Mouse (Mus musculus) heart, adult 8-10 months (tissue): ENCODE results near the gene H2-Q1. TPM values are rescaled to one million over a fixed set of nuclear protein-coding genes. Genes with fewer than 3 reads are reported as not detected.
"Not testable (repeated sequence)": the region's sequence is repeated elsewhere in the genome, so short reads cannot be mapped to it uniquely, and the experiment has no call there.

Source experiments
- DNase-seq: peaks from one replicate; pipeline ENCODE4 v3.0.0; 2022; ENCODE audit warnings: low spot score
- total RNA-seq, 4 experiments: library from RNA; stranded (reverse); gene quantifications; 2 replicates each; pipeline ENCODE4 v1.2.4; 2022

H2-Q1 gene
- total RNA-seq: 1 to 10 TPM in 3 of 4 experiments, under 1 TPM in 1; 0.53 to 1.5 (median 1.4) TPM

DNA sequence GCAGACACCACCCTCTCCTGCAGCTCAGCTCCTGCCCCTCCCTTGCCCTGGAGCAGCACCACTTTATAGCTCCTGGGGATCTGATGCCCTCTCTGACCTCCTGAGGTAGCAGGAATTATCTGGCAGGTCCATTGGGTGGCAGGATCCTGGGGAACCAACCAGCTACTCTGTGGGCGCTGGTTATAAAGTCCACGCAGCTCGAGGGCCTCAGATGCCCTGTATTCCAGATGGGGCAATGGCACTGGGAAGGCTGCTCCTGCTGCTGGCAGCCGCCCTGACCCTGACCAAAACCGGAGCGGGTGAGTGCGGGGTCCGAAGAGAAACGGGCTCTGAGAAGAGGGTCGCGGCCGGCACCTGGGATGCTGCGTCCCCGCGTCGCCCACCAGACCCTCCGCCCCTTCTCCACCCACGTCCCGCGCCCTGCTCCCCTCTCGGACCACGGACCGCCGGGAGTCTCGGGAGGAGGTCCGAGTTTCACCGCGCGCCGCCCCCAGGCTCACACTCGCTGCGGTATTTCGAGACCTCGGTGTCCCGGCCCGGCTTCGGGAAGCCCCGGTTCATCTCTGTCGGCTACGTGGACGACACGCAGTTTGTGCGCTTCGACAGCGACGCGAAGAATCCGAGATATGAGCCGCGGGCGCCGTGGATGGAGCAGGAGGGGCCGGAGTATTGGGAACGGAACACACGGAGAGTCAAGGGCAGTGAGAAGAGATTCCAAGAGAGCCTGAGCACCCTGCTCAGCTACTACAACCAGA lies at the start of gene H2-Q1:
Gene H2-Q1 (plus strand): TSS at position 79 of the 755 bp plus-strand sequence.
- no peak for DNase-seq

DNA sequence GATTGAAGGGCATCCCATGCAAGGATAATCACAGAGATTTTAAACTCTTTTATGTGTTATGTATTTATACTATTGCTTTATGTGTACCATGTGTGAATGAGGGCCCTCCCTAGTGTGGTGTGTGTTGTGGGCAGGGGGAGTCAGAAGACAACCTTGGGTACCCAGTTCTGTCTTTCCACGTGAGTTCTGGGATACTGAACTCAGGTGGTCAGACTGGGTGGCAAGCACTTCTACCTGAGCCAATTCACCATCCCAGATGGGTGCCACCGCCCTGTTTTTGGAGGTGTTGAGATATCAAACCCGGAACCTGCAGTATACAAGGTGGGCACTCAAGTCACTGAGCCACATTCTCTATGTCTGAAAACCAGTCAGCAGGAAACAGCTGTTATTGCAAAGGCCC lies 48.0 kb upstream of the H2-Q1 start:
- DNase-seq: no peak

DNA sequence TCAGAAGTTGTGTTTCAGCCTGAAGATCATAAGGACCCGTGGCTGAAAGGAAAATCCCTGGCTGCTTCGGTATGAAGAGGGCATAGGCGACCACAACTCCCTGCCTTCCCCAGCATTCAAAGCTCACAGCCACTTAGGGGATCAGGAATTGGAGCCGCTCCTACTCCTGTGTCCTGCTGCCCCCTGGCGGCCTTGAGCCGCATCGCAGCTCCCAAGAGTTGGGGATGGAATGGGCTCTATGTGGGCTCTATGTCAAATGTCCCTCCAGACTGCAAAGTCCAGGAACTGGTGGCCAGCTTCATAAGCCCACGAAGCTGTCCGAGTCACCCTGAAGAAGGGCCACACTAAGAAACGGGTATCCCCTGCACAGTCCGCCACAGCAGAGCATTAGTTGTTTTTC lies 45.4 kb upstream of the H2-Q1 start:
- peak; percentile 89 for DNase-seq

DNA sequence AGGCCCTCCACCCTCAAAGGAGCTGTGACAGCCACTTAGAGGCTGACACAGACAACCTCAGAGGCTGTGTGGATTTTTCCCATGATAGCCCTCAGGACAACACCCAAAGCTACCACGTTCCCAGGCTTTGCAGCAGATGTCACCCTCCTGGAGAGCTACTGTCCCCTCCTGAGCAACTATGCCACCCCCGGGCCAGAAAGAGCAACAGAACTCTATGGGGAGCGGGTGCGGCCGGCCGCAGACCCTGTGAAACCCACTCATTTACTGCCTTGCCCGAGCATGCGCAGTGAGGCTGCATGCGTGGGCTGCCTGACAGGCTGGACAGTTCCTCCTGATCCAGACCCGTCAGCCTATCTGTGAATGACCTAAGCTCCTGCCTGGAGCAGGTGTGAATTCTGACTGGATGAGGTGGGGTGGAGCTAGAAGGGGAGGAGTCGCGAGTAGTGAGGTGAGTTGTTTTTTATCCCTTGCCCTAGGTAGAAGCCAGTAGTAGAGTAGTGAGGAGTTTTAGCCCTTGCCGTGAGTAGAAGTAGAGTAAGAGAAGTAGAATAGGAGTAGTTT lies 43.8 kb upstream of the H2-Q1 start:
- no peak for DNase-seq

DNA sequence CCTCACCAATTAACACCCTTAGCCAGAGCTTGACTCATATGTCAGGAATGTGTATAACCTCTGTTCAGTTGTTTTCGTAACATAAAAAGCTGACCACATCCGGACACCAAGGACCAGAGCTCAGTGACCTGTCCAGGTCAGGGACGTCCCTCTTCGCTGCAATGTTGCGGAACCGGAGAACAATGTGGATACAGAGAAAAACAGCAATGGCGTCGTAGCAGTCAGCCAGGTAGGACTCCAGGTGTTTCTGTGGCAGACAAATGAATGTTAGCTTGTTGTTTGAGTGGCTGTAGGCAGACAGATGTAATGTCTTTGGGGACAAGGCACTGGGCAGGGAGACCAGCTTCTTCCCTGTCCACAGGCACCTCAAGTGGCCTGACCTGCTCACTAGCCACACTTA lies 42.2 kb upstream of the H2-Q1 start:
- DNase-seq: no peak

DNA sequence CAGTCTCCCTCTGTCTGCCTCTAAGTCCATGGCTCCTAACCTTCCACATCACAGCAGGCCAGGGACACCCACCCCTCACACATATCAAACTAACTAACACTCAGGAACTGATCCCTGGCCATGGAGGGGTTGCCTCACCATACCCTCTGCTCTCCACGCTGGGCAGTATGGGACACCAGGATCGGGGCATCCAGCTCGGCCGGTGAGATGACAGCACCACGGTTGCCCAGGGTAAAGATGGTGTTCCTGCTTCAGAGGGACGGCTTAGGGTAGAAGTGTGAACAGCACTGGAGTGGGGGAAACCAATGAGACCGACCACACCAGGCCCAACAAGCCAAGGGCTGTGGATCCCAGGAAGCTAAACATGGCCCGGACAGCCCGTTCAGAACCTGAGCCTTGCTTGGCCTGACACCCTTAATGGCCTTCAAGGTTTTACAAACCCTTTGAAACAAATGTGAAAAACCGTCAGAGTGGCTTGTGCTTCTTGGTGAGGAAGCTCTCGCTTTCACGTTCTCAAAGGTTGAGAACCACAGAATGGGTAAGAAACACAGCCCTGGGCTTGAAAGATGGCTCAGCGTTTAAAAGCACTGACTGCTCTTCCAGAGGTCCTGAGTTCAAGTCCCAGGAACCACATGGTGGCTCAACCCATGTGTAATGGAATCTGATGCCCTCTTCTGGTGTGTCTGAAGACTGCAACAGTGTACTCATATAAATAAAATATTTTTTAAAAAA lies 41.1 kb upstream of the H2-Q1 start:
- no peak for DNase-seq

DNA sequence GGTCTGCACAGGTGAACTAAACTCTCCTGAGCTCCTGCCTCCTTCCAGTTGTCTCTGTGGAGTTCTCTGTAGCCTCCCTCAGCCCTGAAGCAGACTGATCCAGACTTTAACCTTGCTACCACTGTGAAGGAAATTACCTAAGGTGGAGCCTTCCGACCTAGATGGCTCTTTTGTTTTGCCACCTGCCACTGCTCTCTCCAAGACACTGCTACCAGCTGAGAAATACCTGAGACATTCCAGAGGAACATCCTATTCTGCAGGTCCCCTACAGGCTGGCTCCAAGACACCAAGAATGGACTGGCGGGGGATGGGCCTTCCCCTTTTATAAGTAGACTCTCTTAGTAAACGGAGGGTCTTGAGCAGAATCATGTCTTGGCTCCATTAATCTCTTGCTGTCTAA lies 39.9 kb upstream of the H2-Q1 start:
- DNase-seq: no peak

DNA sequence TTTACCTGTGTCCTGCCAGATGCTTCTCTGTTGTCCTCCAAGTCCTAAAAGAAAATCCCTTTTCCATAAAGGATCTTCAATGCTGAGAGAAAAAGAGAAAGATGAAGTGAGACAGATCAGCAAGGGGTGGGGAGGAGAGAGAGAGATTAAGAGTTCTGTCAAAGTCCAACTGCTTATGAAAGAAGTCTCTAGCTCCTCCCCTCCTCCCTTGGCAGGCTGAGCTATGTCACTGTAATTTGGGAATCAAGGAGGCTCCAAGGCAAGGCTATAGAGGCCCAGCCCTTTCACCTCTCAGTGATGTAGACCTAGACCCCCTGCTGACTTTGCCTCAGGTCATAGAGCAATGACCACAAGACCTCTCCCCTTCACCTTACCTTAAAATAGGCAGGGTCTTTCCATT lies 34.8 kb upstream of the H2-Q1 start:
- DNase-seq: no peak

DNA sequence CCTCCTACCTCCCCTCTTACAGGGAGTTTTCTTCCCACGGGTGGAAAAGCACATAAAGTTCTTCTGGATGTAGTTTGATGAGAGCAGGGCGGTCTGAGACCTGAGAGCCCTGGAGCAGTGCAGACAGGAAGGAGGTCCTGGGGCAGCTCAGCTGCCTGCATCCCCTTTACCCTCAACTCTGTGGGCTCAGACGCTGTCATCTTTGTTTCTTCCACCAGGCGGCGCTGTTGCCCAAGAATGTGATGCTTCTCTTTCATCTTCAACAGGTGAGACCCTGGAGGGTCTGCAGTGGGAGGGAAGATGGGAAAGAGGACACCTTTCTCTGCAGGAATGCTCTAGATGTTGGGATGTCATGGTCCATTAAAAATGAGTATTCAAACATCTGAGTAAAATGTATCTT lies 24.4 kb upstream of the H2-Q1 start:
- DNase-seq: peak; percentile 44

DNA sequence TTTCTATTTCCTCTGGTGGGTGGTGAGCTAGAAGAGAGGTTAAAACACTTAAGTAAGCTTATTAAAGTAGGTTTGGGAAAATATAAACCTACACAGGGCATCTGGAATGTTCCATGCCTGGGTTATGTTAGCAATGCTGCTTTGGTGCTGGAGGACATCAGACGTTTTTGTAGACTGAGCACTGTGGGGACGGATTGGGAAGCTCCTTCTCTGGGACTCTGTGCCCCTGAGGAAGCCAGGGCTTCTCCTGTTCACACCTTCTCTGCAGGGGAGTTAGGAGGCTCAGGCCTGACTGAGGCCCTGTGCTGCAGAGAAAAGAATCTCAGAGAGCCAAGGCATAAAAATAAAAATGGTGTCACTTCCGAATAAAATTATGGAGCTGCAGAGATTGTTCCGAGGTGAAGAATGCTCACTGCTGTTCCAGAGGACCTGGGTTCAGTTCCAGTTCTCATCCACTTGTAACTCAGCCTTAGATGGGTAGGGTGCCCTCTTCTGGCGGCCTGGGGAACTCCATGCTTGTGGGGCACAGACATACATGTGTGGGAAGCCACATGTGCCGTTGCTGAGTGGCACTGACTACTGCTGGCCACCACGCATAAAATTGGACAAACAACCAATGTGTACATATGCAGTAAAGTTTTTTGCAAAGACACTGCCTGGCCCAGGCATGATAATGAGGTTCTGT lies 19.8 kb upstream of the H2-Q1 start:
- DNase-seq: not testable (repeated sequence)

DNA sequence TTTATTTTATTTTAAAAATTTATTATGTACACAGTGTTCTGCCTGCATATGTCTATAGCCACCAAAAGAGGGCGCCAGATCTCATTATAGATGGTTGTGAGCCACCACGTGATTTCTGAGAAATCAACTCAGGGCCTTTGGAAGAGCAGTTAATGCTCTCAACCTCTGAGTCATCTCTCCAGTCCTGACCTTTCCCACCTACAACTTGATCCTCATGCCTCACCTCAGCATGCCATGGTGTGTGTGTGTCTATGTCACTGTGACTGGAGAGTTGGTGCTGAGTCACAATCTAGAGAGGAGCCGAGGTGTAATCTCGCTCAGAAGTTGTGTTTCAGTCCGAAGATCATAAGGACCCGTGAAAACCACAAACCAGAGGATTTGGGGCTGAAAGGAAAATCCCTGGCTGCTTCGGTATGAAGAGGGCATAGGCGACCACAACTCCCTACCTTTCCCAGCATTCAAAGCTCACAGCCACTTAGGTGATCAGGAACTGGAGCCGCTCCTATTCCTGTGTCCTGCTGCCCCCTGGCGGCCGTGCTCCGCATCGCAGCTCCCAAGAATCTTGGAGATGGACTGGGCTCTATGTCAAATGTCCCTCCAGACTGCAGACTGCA lies 18.5 kb upstream of the H2-Q1 start:
- DNase-seq: peak; percentile 94

DNA sequence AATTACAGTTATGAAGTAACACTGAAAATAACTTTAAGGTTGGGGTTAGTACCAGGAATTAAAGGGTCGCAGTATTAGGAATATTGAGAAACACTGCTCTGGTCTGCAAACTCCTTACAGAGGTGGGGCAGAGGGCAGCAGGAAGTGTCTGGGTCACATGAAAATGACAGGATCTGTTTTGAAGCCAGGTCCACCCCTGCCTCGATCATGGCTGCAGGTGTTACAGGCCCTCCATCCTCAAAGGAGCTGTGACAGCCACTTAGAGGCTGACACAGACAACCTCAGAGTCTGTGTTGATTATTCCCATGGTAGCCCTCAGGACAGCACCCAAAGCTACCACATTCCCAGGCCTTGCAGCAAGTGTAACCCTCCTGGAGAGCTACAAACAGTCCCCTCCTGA lies 16.9 kb upstream of the H2-Q1 start:
- no peak for DNase-seq

DNA sequence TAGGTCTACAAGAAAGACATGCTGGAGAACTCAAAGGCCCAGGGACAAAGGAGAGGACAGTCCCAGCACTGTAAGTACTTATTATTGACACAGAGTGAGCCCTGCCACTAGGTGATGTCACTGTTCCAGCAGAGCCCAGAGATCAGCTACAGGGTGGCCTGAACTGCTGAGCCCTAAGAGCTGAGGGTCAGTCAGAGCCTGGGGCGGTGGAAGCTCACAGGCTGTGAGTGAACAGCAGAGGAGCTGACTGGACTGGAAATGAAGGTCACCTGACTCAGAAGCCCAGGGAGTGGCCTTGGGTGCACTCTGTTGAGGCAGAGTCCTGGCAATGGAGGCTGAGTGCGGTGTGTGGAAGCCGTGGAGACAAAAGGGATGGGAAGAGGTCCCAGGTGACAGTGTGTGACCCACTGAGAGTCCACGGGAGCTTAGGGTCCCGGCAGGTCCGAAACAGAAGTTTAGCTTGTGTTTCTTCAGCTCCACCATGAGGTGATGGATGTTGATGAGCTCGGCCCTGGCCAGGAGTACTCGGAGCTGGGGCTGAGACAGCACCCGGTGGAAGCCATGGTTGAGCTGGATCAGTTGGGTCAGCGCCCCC lies 16.4 kb upstream of the H2-Q1 start:
- no peak for DNase-seq

DNA sequence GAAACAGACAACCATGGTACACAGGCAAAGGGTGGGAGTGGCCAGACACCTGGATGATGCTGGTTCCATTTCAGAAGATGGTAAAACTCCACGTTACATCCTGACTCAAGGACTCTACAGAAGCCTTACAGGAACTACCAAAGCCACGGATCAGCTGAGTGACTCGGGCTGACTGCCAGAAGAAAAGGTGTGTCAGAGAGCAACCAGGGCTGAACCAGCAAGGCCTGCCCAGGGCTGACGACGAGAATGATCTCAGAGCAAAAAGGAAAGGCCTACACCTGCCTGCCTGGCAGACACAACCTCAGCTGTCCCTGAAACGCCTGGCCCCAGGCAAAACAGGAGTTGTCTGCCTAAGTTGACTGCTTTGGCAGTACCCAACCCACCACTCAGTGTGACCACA lies 15.7 kb upstream of the H2-Q1 start:
- DNase-seq: no peak

DNA sequence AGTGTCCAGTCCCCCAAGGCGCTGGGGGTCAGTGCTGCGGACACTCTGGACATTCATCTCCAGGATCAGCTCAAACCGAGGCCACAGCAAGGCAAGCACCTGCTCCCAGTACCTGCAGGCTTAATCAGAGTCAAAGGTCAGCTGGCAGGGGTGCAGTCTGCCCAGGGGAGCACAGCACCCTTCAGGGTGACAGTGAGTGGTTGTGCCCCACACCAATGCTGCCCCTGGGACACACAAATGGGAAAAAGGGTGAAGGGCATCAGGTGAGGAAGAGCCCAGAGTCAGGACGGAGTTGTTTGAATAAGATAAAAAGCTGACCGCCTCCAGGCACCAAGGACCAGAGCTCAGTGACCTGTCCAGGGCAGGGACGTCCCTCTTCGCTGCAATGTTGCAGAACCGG lies 15.3 kb upstream of the H2-Q1 start:
- DNase-seq: not testable (repeated sequence)

DNA sequence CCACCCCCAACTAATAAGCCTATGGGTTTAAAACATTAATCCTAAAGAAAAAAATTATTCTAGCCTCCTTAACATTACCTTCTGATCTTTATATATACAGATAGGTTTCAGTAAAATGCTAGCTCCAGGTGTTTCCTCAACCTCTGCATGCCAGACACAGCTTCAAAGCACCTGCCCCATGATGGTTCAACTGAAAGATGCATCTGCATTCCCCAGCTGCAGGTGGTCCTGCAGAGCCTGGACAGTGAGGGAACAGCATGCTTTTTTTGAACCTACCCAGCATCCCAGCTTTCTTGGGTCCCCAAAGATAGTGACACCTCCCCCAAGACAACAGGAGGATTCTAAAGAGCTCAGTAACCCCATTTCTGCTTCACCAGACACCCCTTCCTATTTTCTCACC lies 1.5 kb upstream of the H2-Q1 start:
- no peak for DNase-seq

DNA sequence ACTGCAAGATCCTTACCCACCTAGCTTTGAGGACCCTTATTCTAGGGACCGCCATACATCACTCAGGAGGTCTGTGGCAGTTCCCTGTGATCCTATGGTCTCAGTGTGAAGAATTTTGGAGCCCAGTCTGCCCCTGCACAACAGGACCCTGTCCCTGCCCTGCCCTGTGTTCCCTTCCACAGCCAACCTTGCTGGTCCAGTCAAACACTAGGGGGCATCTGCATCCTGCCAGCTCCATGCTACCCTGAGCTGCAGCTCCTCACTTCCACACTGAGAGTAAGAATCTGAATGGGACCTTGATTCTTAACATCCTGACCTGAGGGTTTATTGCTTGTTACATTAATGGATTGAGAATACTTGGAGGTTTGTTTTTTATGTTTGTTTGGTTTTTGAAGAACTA lies 4.9 kb downstream of the H2-Q1 start:
- not testable (repeated sequence) for DNase-seq

DNA sequence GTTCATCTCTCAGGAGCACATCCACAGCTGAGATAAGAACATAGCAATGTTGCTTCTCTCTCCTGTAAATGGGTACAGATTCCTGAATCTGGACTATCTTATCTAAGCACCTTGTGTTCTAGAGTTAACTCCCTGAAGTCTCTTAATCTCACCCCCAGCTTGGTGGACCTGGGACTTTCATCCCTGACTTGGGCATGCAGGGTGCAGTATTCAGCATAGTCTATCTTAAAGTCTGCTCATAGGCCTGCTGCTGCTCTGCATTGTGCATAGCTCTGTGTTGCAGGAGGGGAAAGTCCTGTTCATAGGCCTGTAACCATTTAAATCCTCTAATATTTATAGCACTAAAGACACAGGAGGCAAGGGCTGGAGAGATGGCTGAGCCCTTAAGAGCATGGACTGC lies 5.8 kb downstream of the H2-Q1 start:
- DNase-seq: not testable (repeated sequence)

DNA sequence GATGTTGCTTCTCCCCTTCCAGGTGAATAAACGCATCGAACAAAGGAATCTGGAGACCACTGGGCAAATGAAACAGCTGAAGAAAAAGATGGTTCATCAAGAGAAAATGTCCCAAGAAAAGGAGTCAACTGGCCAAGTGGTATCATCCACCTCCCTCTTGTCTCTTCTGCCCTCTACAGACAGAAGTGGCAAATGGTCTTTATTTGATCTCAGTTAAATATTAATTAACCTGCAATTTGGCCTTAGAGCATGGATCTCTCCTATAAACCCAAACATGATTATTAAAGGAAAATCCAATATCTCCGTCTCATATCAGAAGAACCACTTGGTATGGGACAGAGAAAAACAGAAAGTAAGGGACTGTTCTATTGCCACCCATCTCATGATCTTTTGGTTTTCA lies 9.5 kb downstream of the H2-Q1 start:
- not testable (repeated sequence) for DNase-seq

DNA sequence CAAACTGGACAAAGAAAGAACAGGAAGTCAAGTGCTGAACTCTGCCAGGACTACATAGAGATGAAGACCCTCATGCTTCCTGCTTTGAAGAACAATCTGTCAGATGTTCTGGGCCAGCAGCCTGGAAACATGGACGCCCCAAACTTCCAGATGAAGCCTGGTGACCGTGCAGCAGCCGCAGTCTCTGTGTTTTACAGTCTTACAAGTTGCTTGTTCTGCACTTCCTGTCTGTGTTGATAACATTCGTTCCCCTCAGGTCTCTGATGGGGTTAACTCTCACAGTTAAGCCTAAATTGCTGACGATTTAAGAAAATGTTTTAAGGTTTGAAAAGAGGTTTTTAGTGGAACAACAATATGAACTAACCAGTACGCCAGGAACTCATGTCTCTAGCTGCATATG lies 11.3 kb downstream of the H2-Q1 start:
- DNase-seq: peak; percentile 16

DNA sequence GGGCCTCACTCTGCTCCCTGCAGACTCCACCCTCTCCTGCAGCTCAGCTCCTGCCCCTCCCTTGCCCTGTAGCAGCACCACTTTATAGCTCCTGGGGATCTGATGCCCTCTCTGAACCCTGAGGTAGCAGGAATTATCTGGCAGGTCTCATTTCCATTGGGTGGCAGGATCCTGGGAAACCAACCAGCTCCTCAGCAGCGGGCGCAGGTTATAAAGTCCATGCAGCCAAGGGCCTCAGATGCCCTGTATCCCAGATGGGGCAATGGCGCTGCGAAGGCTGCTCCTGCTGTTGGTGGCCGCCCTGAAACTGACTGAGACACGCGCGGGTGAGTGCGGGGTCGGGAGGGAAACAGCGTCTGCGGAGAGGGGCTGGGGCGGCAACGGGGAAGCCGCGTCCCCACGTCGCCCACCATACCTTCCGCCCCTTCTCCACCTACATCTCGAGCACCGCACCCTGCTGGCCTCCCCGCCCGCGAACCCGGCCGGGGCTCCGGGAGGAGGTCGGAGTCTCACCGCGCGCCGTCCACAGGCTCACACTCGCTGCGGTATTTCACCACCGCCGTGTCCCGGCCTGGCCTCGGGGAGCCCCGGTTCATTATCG lies 22.0 kb downstream of the H2-Q1 start, which contains the start of gene H2-Q2:
Gene H2-Q2 (plus strand): TSS at position 172 of the 601 bp plus-strand sequence.
- no peak for DNase-seq
